Mouse (Mus musculus): ENCODE data around the gene Noa1. TPM values are rescaled to one million over a fixed set of nuclear protein-coding genes. Genes with fewer than 3 reads are reported as not detected.

Gene Noa1
- 10 to 100 TPM; 19.0 to 21.6 TPM for total RNA-seq (2021)

GRCm38 (mm10) chr5:77309924-77310772 lies at the start of gene Noa1, which contains the start of gene Polr2b:
Gene Noa1, minus strand, starts transcription at chr5:77310084.
Gene Polr2b, plus strand, starts transcription at chr5:77310147.
- intact Hi-C loops (cut with DNase I) = loop anchor here (2.0 kb wide), 1 partner anchor 43 kb away; no protein-coding TSS in a partner anchor
- DNase-seq (ENCODE audit: low spot score) = peak; percentile 95

DNA sequence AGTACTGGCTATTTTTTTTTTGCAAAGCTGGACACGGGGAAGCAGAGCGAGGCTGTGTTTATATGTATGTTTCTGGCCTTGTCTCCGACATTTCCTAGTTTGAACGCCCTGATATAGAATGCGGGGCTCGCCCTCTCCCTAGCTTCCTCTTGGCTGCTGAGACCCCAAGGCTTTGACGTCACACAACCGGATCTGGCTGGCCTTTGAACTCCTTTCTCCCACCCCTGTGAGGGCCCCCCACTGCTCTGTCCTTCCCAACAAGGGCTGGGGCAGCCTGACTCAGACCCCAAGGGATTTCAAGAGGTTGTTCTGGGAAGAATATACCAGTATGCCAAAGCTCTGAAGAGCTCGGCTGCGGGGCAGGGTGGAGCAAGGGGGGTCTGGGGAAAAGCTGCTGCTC lies 48.5 kb upstream of the Noa1 start:
- intact Hi-C loops (cut with DNase I) = no loop called here
- DNase-seq (ENCODE audit: low spot score) = peak; percentile 61

GRCm38 (mm10) chr5:77357405-77358149 lies 47.7 kb upstream of the Noa1 start:
- intact Hi-C loops (cut with DNase I) = no loop called here
- peak; percentile 59 for DNase-seq (ENCODE audit: low spot score)

- DNase-seq (ENCODE audit: low spot score) = no peak
These were observed 45.7 kb upstream of the Noa1 start for GRCm38 (mm10) chr5:77355307-77356265.

GRCm38 (mm10) chr5:77354361-77354787 lies 44.5 kb upstream of the Noa1 start:
- DNase-seq (ENCODE audit: low spot score) = peak; percentile 67
- intact Hi-C loops (cut with DNase I) = loop anchor here (2.0 kb wide), 2 partner anchors 46 to 110 kb away; no protein-coding TSS in a partner anchor

More at GRCm38 (mm10) chr5:77355307-77356265, 45.7 kb upstream of the Noa1 start:
- intact Hi-C loops (cut with DNase I) = loop anchor here (2.0 kb wide), 2 partner anchors 45 to 109 kb away; no protein-coding TSS in a partner anchor

- intact Hi-C loops (cut with DNase I) = no loop called here
- DNase-seq (ENCODE audit: low spot score) = no peak
These were observed 41.8 kb upstream of the Noa1 start for GRCm38 (mm10) chr5:77351691-77352090.

DNA sequence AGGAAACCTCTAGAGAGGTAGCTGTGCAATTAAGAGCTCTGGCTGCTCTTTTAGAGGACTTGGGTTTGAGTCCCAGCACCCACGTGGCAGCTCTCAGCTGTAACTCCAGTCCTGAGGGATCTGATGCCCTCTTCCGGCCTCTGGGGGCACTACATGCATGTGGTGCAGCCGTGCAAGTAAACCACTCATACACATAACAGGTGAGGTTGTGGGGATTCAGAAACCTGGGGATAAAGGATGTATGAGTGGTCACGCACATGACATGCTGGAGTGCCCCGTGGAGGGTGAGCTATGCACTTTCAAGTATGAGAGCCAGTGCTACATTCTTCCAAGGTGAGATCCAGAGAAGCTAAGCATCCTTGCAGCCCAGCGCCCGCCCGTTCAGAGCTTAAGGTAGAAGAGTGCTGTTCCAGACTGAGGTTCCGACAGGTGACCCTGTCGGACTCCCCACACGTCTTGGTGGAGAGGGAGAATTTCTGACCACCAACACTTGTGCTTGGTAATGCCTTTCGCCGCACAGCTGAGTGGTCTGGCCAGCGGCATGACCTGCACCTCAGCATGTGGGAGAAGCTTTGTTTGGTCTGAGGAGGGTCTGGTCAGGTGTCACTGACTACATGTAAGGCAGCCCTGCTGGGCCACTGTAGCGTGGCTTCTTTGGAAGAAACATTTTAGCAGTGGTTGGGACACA lies 40.2 kb upstream of the Noa1 start:
- intact Hi-C loops (cut with DNase I) = no loop called here
- no peak for DNase-seq (ENCODE audit: low spot score)

DNA sequence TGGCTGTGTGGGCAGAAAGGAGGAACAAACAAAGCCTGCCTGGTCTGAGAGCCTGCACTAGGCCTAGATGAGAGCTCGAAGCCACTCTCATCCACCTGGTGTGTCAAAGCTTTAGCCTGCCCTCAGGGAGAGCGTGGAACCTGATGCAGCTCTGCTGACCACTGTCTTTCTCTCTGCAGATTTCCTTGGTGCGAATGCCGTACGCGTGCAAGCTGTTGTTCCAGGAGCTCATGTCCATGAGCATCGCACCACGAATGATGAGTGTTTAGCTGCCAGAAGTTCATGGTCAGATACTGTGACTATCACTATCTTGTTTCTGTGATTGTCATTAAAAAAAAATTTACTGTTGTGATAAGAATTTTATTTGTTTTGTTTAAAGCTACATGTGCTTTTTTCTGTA lies 39.0 kb upstream of the Noa1 start:
- DNase-seq (ENCODE audit: low spot score) = no peak
- intact Hi-C loops (cut with DNase I) = no loop called here

- intact Hi-C loops (cut with DNase I) = no loop called here
- DNase-seq (ENCODE audit: low spot score) = no peak
These were observed 30.1 kb upstream of the Noa1 start for GRCm38 (mm10) chr5:77340033-77340432.

- intact Hi-C loops (cut with DNase I) = no loop called here
- DNase-seq (ENCODE audit: low spot score) = no peak
These were observed 20.3 kb upstream of the Noa1 start for GRCm38 (mm10) chr5:77330154-77330553.

DNA sequence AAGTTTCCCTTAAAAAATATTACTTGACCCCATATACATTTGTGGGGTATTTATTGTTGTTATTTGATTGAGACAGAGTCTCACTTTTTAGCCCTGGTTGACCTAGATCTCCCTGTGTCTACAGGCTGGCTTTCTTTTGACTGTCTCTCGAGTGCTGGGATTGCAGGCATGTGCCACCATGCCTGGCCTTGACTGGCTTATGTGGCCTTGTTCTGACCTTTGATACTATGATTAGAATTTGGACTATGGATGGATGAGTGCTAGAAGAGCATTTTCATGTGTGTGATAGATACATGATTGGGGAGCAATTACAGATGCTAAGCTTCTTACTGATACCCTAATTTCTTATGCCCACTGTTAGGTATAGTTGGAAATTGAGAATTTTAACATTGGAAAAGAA lies 15.1 kb upstream of the Noa1 start:
- intact Hi-C loops (cut with DNase I) = no loop called here
- no peak for DNase-seq (ENCODE audit: low spot score)

GRCm38 (mm10) chr5:77314986-77315385 lies 5.1 kb upstream of the Noa1 start:
- DNase-seq (ENCODE audit: low spot score) = no peak
- intact Hi-C loops (cut with DNase I) = no loop called here

DNA sequence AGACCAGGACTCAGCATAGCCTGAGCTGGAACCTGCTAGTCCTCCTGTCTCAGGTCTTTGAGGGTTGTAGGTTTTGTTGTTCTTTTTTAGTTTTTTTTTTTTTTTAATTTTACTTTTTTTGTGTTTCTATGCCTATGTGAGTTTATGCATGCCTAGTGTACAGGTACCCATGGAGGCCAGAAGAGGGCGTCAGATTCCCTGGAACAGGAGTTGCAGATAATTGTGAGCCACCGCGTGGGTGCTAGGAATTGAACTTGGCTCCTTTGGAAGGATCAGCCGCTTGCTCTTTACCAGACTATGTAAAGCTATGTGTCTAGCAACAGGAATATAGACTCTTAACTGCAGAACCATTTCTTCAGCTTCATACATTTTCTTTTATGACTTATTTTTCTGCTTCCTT lies 4.3 kb upstream of the Noa1 start:
- intact Hi-C loops (cut with DNase I) = no loop called here

DNA sequence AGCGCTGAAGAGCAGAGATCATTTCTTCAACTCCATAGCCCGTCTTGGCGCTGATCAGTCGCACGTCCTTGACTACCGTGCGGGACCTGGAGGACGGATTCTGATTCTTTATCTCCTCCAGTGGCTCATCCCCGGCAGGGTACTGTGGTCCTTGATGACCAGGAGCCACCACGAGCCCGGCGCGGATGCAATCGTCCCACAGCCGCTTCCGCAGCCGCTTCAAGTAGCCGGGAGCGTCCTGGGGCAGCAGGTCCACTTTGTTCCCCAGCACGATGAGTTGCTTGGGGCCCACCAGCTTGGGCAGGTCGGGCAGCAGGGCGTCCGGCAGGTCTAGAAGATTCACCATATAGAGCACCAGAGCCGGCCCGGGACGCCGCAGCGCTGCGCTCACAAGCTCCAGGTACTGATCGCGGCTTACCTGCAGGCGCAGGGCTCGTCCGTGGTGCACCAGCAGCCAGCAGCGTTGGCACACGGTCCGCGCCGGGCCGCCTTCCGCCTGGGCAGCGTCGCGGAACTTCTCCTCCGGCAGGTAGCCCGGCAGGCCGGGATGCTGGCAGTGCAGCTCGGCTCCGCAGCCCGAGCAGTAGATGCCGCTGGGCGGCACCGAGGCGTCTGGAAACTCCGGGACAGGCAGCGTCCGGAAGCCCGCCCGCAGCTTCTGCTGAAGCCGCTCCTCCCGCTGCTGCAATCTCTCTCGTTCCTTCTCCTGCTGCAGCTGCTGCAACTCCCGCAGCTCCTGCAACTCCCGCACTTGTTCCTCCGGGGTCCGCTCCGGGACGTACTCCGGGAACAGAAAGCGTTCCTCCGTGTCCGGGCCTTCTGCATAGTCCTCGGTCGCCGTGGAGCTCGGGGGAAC lies 605 bp downstream of the Noa1 start:
- peak; percentile 4 for DNase-seq (ENCODE audit: low spot score)
- intact Hi-C loops (cut with DNase I) = no loop called here

More for the DNA sequence above, 4.3 kb upstream of the Noa1 start:
- no peak for DNase-seq (ENCODE audit: low spot score)

DNA sequence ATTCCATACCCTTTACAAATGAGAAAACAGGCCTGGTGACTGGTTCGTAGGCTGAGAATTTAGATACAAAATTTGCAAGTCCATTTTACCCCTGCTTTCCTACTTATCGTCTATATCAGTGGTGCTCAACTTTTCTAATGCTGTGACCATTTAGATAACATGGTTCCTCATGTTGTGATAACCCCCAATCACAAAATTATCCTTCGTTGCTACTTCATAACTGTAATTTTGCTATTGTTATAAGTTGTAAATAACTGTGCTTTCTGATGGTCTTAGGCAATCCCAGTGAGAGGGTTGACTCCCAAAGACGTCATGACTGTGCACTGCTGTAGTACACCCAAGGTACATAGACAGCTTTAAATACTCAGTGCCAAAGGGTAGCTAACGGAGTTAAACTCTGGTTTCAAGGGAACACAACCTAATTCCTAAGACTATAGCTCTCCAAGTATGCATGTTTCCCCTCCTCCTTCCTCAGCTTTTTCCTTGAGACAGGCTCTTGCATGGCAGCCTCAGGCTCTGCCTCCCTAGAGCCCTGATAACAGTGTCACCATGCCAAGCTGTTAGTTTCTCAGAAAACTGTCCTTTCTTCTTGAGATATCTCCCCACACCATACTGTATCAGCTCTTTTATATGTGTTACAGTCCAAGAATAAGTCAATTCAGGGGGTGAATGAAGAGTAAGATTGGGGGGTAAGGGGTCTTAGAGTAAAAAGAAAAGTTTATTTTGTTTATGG lies 1.9 kb downstream of the Noa1 start:
- intact Hi-C loops (cut with DNase I) = no loop called here
- DNase-seq (ENCODE audit: low spot score) = no peak

DNA sequence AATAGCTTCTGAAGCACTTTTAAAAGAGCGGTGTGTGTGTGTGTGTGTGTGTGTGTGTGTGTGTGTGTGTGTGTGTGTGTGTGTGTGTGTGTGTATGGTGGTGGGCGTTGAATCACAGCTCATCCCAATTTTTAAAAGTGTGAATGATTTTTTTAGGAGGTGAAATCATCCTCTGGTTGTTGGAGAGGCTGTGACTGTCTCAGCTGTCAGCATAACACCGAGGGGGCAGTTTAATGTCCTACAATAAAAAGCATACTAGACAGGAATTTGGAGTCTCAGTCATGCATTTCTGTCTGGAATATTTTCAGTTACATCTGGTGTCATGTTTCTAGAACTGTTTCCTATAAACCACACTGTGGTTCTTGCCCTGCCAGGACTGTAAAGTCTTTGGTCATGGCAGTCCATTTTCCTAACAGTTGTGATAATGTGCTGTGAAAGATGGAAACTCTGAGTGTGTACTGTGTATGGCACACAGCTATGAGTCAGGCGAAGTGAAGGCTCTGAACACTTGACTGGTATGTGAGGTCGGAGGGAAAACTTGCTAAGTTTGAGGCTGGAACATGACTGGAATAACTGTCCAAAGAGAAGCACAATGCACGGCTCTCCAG lies 8.5 kb downstream of the Noa1 start:
- DNase-seq (ENCODE audit: low spot score) = no peak

GRCm38 (mm10) chr5:77299486-77299885 lies 10.4 kb downstream of the Noa1 start:
- DNase-seq (ENCODE audit: low spot score) = no peak
- intact Hi-C loops (cut with DNase I) = no loop called here

More for the DNA sequence above, 8.5 kb downstream of the Noa1 start:
- intact Hi-C loops (cut with DNase I) = no loop called here

Data from heart, postnatal 25 days (tissue).